Mouse (Mus musculus): ENCODE measurements around the gene Nrxn2. TPM values are rescaled to one million over a fixed set of nuclear protein-coding genes. Genes with fewer than 3 reads are reported as not detected.

The Nrxn2 gene
- polyA plus RNA-seq, 1 experiment from 2014 or later: 0.66 TPM

DNA sequence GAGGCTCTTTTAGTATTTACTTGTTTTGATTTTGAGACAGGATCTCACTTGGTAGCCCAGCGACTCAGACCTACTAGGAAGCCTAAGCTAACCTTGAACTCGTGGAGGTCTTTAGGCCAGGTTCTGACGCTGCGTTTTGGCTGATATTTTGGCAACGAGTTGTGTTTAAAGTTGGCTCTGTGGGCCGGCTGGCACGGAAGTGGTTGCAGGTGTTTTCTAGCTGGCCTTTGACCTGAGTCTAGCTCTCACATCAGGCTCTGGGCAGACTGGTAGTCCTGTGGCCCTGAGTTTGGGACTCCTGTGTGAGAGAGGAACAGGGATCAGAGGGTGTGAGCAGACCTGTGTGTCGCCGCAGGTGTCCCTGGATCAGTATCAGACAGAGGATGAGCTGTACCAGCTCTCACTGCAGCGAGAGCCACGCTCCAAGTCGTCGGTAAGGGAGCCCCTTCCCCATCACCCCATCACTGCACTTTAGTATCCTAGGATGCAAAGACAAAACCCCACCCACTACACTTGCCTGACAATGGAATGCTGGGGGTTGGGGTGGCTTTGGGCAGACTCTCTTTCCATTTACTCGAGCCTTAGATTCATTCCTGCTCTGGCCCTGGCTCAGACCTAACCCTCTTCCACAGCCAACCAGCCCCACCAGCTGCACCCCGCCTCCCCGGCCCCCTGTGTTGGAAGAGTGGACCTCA, 10.6 kb upstream of the Nrxn2 start:
- no peaks in the 10 kb centered on the region for H3K36me3 ChIP-seq (ENCODE audit: control insufficient read depth, insufficient read depth, low read length)
- no peak overlapping the region for H3K27ac ChIP-seq (replicated peaks in 1 of 2; ENCODE audit: control insufficient read depth in 1 of 2, insufficient read depth in 1 of 2, low read depth in 2 of 2, low read length in 2 of 2)
- H3K27me3 ChIP-seq (ENCODE audit: control insufficient read depth, insufficient read depth, low read length): no peaks in the 10 kb centered on the region
- no peak for ATAC-seq (ENCODE audit: insufficient number of reproducible peaks, insufficient read depth, low FRiP score, low read depth)
- no peak overlapping the region for H3K4me3 ChIP-seq (ENCODE audit: control insufficient read depth in 1 of 2, insufficient read depth in 1 of 2, low read depth in 1 of 2, low read length in 2 of 2)
- H3K9me3 ChIP-seq (ENCODE audit: control insufficient read depth, low read length): no peaks in the 10 kb centered on the region
- H3K4me2 ChIP-seq (ENCODE audit: low read length): no peak overlapping the region
- 72% methylated on average over 16 of the region's 16 CpGs for WGBS
- H3K4me1 ChIP-seq (ENCODE audit: control insufficient read depth in 2 of 2, insufficient read depth in 2 of 2, low read length in 2 of 2): peaks cover 0 to 1% of the 10 kb centered on the region in 2 experiments; a peak in 1 of 4 replicates
- no peak overlapping the region for H3K9ac ChIP-seq (ENCODE audit: low read length)

DNA sequence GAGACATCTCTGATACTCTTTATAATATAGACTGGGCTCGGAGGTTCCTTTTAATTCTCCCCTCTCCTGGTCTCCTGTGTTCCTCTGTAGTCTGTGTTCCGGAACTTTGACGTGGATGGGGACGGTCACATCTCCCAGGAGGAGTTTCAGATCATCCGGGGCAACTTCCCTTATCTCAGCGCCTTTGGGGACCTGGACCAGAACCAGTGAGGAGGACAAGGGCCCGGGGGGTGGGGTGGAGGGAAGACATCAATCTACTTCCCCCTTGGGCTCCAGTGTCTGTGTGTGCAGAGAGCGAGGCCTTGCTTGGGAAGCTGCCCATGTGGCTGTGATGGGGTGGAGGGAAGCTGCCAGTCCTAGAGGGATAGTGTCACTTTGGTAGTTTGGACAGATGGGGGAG, 9.8 kb upstream of the Nrxn2 start:
- H3K9me3 ChIP-seq (ENCODE audit: control insufficient read depth, low read length): no peaks in the 10 kb centered on the region

DNA sequence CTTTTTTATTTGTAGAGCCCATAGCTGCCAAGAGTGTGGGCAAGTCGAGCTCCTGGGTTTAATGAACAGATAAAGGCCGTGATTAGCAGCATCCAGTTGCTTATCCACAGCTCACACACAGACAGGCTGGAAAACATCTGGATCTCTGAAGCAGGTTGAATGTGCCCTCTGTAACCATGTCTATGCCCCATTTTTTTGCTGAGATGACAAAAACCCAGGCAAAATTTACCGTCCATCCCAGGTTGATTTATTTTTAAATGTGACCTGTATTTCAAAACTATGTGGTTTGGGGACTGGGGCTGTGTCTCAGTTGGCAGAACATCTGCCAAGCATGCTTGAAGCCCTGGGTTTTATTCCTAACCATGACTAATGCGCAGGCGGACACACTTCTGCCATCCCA, 9.4 kb upstream of the Nrxn2 start:
- Histone ChIP-seq H3K27ac (replicated peaks in 1 of 2; ENCODE audit: control insufficient read depth in 1 of 2, insufficient read depth in 1 of 2, low read depth in 2 of 2, low read length in 2 of 2) (no peak overlapping the region), H3K36me3 (ENCODE audit: control insufficient read depth, insufficient read depth, low read length) (no peaks in the 10 kb centered on the region), H3K9me3 (ENCODE audit: control insufficient read depth, low read length) (no peaks in the 10 kb centered on the region), H3K9ac (ENCODE audit: low read length) (no peak overlapping the region), H3K27me3 (ENCODE audit: control insufficient read depth, insufficient read depth, low read length) (no peaks in the 10 kb centered on the region), H3K4me1 (ENCODE audit: control insufficient read depth in 2 of 2, insufficient read depth in 2 of 2, low read length in 2 of 2) (peaks cover 0 to 3% of the 10 kb centered on the region in 2 experiments; a peak in 1 of 4 replicates), H3K4me2 (ENCODE audit: low read length) (no peak overlapping the region), H3K4me3 (ENCODE audit: control insufficient read depth in 1 of 2, insufficient read depth in 1 of 2, low read depth in 1 of 2, low read length in 2 of 2) (no peak overlapping the region)
- 71% methylated on average over 5 of the region's 5 CpGs for whole genome bisulfite sequencing
- ATAC-seq (ENCODE audit: insufficient number of reproducible peaks, insufficient read depth, low FRiP score, low read depth): no peak

More for the DNA sequence above, 9.8 kb upstream of the Nrxn2 start:
- Histone ChIP-seq H3K4me3 (ENCODE audit: control insufficient read depth in 1 of 2, insufficient read depth in 1 of 2, low read depth in 1 of 2, low read length in 2 of 2) (no peak overlapping the region), H3K36me3 (ENCODE audit: control insufficient read depth, insufficient read depth, low read length) (no peaks in the 10 kb centered on the region), H3K4me1 (ENCODE audit: control insufficient read depth in 2 of 2, insufficient read depth in 2 of 2, low read length in 2 of 2) (peaks cover 0 to 3% of the 10 kb centered on the region in 2 experiments; a peak in 1 of 4 replicates), H3K9ac (ENCODE audit: low read length) (no peak overlapping the region), H3K27me3 (ENCODE audit: control insufficient read depth, insufficient read depth, low read length) (no peaks in the 10 kb centered on the region), H3K27ac (replicated peaks in 1 of 2; ENCODE audit: control insufficient read depth in 1 of 2, insufficient read depth in 1 of 2, low read depth in 2 of 2, low read length in 2 of 2) (no peak overlapping the region), H3K4me2 (ENCODE audit: low read length) (no peak overlapping the region)
- 73% methylated on average over 8 of the region's 8 CpGs for WGBS
- ATAC-seq (ENCODE audit: insufficient number of reproducible peaks, insufficient read depth, low FRiP score, low read depth): no peak

GRCm38 (mm10) chr19:6409936-6410335, 8.6 kb upstream of the Nrxn2 start:
- Histone ChIP-seq H3K27me3 (ENCODE audit: control insufficient read depth, insufficient read depth, low read length) (no peaks in the 10 kb centered on the region), H3K4me3 (ENCODE audit: control insufficient read depth in 1 of 2, insufficient read depth in 1 of 2, low read depth in 1 of 2, low read length in 2 of 2) (no peak overlapping the region), H3K27ac (replicated peaks in 1 of 2; ENCODE audit: control insufficient read depth in 1 of 2, insufficient read depth in 1 of 2, low read depth in 2 of 2, low read length in 2 of 2) (no peak overlapping the region), H3K9ac (ENCODE audit: low read length) (no peak overlapping the region), H3K36me3 (ENCODE audit: control insufficient read depth, insufficient read depth, low read length) (no peaks in the 10 kb centered on the region), H3K4me2 (ENCODE audit: low read length) (no peak overlapping the region), H3K9me3 (ENCODE audit: control insufficient read depth, low read length) (no peaks in the 10 kb centered on the region), H3K4me1 (ENCODE audit: control insufficient read depth in 2 of 2, insufficient read depth in 2 of 2, low read length in 2 of 2) (peaks cover 0 to 3% of the 10 kb centered on the region in 2 experiments; a peak in 1 of 4 replicates)
- no peak for ATAC-seq (ENCODE audit: insufficient number of reproducible peaks, insufficient read depth, low FRiP score, low read depth)
- 84% methylated on average over 5 of the region's 5 CpGs for WGBS

- Histone ChIP-seq H3K4me3 (ENCODE audit: control insufficient read depth in 1 of 2, insufficient read depth in 1 of 2, low read depth in 1 of 2, low read length in 2 of 2) (no peak overlapping the region), H3K4me2 (ENCODE audit: low read length) (no peak overlapping the region), H3K36me3 (ENCODE audit: control insufficient read depth, insufficient read depth, low read length) (no peaks in the 10 kb centered on the region), H3K9ac (ENCODE audit: low read length) (no peak overlapping the region), H3K4me1 (ENCODE audit: control insufficient read depth in 2 of 2, insufficient read depth in 2 of 2, low read length in 2 of 2) (peaks cover 8 to 12% of the 10 kb centered on the region in 2 experiments; a peak in 3 of 4 replicates), H3K27me3 (ENCODE audit: control insufficient read depth, insufficient read depth, low read length) (peaks cover 13% of the 10 kb centered on the region), H3K27ac (replicated peaks in 1 of 2; ENCODE audit: control insufficient read depth in 1 of 2, insufficient read depth in 1 of 2, low read depth in 2 of 2, low read length in 2 of 2) (no peak overlapping the region), H3K9me3 (ENCODE audit: control insufficient read depth, low read length) (no peaks in the 10 kb centered on the region)
- 54% methylated on average over 14 of the region's 14 CpGs for WGBS
- no peak for ATAC-seq (ENCODE audit: insufficient number of reproducible peaks, insufficient read depth, low FRiP score, low read depth)
Measured at GRCm38 (mm10) chr19:6412798-6413197, 5.7 kb upstream of the Nrxn2 start.

- H3K4me1 ChIP-seq (ENCODE audit: control insufficient read depth in 2 of 2, insufficient read depth in 2 of 2, low read length in 2 of 2): peaks cover 8 to 18% of the 10 kb centered on the region in 2 experiments; a peak in 3 of 4 replicates
- H3K27ac ChIP-seq (replicated peaks in 1 of 2; ENCODE audit: control insufficient read depth in 1 of 2, insufficient read depth in 1 of 2, low read depth in 2 of 2, low read length in 2 of 2): no peak overlapping the region
- no peak overlapping the region for H3K9ac ChIP-seq (ENCODE audit: low read length)
- no peaks in the 10 kb centered on the region for H3K36me3 ChIP-seq (ENCODE audit: control insufficient read depth, insufficient read depth, low read length)
- no peak overlapping the region for H3K4me3 ChIP-seq (ENCODE audit: control insufficient read depth in 1 of 2, insufficient read depth in 1 of 2, low read depth in 1 of 2, low read length in 2 of 2)
- H3K4me2 ChIP-seq (ENCODE audit: low read length): no peak overlapping the region
- H3K27me3 ChIP-seq (ENCODE audit: control insufficient read depth, insufficient read depth, low read length): peaks cover 40% of the 10 kb centered on the region
- WGBS: 26% methylated on average over 6 of the region's 6 CpGs
- no peak for ATAC-seq (ENCODE audit: insufficient number of reproducible peaks, insufficient read depth, low FRiP score, low read depth)
- no peaks in the 10 kb centered on the region for H3K9me3 ChIP-seq (ENCODE audit: control insufficient read depth, low read length)
Measured at GRCm38 (mm10) chr19:6415454-6415853, 3.1 kb upstream of the Nrxn2 start.

DNA sequence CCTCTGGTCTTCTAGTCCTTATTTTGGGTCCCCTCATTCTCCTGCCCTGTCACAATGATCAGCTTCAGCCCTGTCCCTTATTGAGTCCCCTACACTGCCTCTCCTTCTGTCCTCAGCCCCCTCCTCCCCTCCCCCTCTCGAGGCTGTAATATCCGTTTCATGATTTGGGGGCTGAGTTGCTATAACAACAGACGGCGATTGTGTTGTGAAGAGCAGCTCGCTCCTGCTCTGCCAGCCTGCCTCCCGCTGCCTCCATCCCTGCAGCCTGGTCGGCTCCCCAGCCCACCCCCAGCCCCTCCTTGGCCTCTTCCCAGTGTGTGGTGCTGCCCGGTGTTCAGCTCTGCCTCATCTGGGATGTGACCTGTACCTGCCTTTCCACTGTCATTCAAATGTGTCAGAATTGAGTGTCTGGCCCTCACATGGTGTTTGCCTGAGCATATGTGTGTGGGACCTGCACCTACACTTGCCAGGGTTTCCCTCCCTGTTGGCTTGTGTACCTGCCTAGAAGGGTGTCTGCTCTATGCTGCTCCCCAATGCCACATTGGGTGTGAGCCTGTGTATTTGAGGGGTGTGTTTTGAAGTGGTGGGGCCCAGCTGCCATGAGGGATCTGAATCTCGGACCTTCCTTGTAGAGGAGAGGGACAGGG, 2.3 kb upstream of the Nrxn2 start:
- no peak for ATAC-seq (ENCODE audit: insufficient number of reproducible peaks, insufficient read depth, low FRiP score, low read depth)
- no peaks in the 10 kb centered on the region for H3K36me3 ChIP-seq (ENCODE audit: control insufficient read depth, insufficient read depth, low read length)
- H3K9me3 ChIP-seq (ENCODE audit: control insufficient read depth, low read length): no peaks in the 10 kb centered on the region
- H3K27me3 ChIP-seq (ENCODE audit: control insufficient read depth, insufficient read depth, low read length): peaks cover 47% of the 10 kb centered on the region
- H3K27ac ChIP-seq (replicated peaks in 1 of 2; ENCODE audit: control insufficient read depth in 1 of 2, insufficient read depth in 1 of 2, low read depth in 2 of 2, low read length in 2 of 2): no peak overlapping the region
- WGBS: 10% methylated on average over 9 of the region's 9 CpGs
- no peak overlapping the region for H3K9ac ChIP-seq (ENCODE audit: low read length)
- H3K4me1 ChIP-seq (ENCODE audit: control insufficient read depth in 2 of 2, insufficient read depth in 2 of 2, low read length in 2 of 2): peaks cover 8 to 18% of the 10 kb centered on the region in 2 experiments; a peak in 3 of 4 replicates
- H3K4me3 ChIP-seq (ENCODE audit: control insufficient read depth in 1 of 2, insufficient read depth in 1 of 2, low read depth in 1 of 2, low read length in 2 of 2): no peak overlapping the region
- no peak overlapping the region for H3K4me2 ChIP-seq (ENCODE audit: low read length)
